Mouse (Mus musculus) gastrocnemius, adult 2 months (tissue): ENCODE results near the gene Npcd. TPM values are rescaled to one million over a fixed set of nuclear protein-coding genes. Genes with fewer than 3 reads are reported as not detected.
A peak's percentile ranks its signal among the peaks of the same experiment; 100 is the strongest.

ENCODE experiments used
- DNase-seq: peaks from one replicate; pipeline ENCODE4 v3.0.0; 2022
- H3K27ac ChIP-seq: fragments of 200-600 bp; 2 replicates; pipeline ENCODE4 v1.8.1; 2022; ENCODE audit warnings: mild to moderate bottlenecking
- H3K4me3 ChIP-seq: fragments of 200-600 bp; 2 replicates; pipeline ENCODE4 v1.8.1; 2022; ENCODE audit warnings: mild to moderate bottlenecking, moderate library complexity
- CTCF ChIP-seq: fragments of 200-600 bp; IDR thresholded peaks from 2 replicates; pipeline ENCODE4 v1.8.1; 2022; ENCODE audit warnings: antibody characterized with exemption, mild to moderate bottlenecking, moderate library complexity
- intact Hi-C: fragments of 180-260 bp; cut with DNase I; formaldehyde crosslinking; loops from one replicate; pipeline ENCODE4 v1.15.1; 2025
- total RNA-seq, 2 experiments: library from RNA; stranded (reverse); gene quantifications; 2 replicates each; pipeline ENCODE4 v1.2.3; 2021

Npcd gene
- total RNA-seq, 2 experiments from 2014 or later: 0.22 to 0.38 TPM

DNA sequence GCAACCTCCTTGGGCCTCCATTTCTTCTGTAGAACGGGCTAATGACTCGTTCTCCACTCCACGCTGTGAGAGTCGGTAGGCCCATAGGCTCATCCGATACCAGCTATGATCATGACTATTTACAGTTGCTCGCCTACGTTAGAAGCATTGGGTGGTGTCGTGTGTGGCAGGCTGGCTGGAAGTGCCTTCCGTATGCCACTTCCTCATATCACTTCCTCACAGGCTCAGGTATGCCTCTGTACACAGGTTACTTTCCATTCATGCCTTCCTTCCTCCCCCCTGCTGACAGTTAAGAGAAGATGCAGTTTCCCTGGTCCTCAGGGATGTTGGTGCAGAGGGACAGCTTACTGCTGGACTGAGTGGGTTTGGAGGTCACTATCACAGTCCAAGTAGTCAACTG, 41.0 kb downstream of the Npcd start:
- H3K4me3 ChIP-seq: no peak overlapping the region
- DNase-seq: no peak
- TF ChIP-seq CTCF: no peak
- intact Hi-C loops: no loop called here
- H3K27ac ChIP-seq: no peak overlapping the region

DNA sequence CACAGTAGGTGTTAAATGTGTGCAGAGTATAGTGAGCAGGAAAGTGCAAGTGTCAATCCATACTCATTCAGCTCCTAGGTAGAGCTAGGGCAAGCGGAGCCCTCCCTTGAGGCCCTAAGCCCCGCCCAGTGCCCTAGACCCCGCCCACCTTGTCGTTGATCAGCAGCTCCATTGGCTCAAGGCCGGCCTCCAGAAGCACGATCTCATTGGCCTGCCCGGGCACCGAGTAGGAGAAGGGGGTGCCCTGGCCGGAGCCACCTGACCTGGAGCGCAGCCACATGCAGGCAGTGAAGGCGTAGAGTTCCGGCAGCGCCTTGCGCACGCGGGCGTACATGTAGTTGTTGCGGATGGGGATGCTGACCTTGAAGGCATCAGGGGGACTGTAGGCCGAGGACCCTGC, 41.6 kb downstream of the Npcd start:
- no peak overlapping the region for H3K4me3 ChIP-seq
- intact Hi-C loops: no loop called here
- no peak for DNase-seq
- H3K27ac ChIP-seq: no peak overlapping the region
- TF ChIP-seq CTCF: no peak

DNA sequence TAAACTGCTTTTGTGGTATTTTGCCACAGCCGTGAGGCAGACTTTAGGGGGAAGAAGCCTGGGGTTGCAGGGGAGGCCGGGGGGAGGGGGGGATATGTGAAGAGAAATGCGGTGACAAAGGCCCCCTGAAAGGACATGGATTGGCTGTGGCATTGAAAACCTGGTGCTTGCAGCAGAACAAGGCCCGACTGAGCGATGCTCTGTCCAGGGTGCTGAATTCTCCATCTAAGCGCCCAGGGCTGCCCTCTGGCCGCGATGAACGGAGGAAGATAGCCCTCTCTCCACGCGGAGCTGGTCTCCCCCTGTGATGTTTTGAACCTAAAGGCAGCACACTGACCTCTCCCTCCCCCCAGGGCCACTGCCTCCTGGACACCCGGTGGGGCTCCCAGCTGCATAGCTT, 42.5 kb downstream of the Npcd start:
- Histone ChIP-seq H3K4me3 (no peak overlapping the region), H3K27ac (no peak overlapping the region)
- DNase-seq: peak; percentile 46
- intact Hi-C loops: no loop called here
- TF ChIP-seq CTCF: no peak; the same call in 1 of the 2 replicates

DNA sequence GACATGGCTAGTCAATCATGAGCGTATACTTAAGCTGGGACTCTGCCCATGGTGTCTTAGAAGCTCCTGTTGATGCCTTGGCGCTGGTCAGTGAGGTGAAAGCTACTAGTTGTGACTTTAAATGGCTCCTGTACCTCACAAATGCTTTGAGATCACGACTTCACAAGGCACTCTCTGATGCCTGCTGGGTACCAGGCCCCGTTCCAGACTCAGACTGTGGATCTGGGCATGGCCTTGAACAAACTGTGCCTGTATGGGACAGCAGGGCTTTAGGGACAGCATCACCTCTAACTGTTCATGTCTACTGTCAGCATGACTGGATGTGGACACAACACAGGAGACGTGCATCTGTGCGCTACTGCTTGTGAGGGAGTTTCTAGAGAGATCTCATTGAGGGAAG, 43.1 kb downstream of the Npcd start:
- no peak for DNase-seq
- Histone ChIP-seq H3K27ac (no peak overlapping the region), H3K4me3 (no peak overlapping the region)
- intact Hi-C loops: no loop called here
- no peak for TF ChIP-seq CTCF

DNA sequence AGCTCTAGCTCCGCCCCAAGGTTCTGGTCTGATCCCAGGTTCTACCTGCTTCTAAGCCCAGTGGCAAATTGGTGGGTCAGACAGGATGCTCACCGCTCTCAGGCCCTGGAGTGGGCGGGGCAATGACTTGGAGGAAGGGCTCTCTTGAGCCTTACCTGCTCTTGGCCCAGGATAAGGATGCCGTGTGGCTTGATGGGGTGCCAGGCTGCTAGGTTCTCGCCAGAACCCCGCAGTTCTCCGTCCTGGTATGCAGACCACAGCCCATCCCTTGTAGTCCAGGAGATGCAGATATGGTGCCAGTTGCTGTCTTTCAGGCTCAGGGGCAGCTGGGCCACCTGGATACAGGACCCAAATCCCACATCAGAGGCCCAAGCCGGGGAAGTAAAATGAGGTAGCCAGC, 43.9 kb downstream of the Npcd start:
- H3K27ac ChIP-seq: no peak overlapping the region
- DNase-seq: no peak
- intact Hi-C loops: no loop called here
- no peak overlapping the region for H3K4me3 ChIP-seq
- no peak for TF ChIP-seq CTCF

DNA sequence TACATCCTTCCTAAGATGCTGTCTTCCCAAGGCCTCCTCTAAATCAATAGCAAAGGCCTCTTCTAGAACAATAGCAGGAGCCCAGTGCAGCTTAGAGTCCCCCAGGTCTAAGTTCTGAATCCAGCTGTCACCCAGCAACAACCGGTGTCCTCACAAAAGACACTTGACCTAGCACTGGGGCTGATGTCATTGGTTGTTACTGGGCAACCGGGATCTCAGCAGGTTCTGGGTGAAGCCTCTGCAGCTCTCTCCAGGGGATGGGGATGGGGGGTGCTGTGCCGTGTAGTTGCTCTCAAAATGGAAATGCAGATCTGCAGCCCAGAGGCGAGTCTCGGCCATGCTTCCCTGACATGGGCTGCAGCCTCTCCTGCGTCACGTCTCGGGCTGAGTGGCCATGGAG, 46.2 kb downstream of the Npcd start:
- intact Hi-C loops: no loop called here
- no peak for DNase-seq
- TF ChIP-seq CTCF: no peak
- Histone ChIP-seq H3K27ac (no peak overlapping the region), H3K4me3 (no peak overlapping the region)

DNA sequence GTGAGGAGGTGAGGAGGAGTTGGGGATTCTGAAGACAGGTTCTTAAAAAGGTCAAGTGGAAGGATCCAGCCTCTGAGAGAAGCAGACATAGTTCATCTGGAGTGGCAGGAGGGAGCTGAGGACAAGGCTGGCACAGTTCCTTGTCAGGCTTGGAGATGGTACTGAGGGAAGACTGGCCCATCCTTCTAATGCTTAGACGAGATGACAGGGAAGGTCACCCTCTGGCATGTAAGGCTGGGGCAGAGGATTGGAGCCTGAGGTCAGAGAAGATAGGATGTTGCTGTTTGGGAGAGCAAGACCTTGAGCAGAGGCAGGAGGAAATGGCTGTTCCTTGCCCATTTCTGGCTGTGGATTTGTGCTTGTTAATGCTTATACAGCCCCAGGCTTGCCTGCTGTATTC, 49.0 kb downstream of the Npcd start:
- no peak for DNase-seq
- TF ChIP-seq CTCF: no peak
- intact Hi-C loops: no loop called here
- Histone ChIP-seq H3K27ac (no peak overlapping the region), H3K4me3 (no peak overlapping the region)

DNA sequence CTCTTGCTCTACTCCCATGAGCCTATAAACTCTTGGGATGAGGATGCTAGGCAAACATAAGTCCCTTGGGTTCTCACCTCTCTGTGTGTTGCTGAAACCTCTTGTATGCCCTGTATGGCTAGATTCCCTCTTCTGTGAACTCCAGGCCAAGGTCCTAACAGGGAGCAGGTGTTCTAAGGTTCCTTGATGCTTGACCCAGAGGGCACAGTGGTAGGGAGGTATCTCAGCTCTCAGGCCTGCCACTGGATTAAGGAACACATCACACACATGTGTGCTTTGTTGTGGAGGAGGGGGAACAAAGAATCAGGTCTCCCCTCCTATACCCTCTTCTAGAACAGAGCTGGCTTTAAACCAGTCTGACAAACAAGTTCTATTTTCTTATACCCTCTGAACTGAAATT, 56.3 kb downstream of the Npcd start, which contains the start of gene Dnal4:
Gene Dnal4, minus strand, starts transcription at position 101 of the 400 bp plus-strand sequence.
- no peak for TF ChIP-seq CTCF

DNA sequence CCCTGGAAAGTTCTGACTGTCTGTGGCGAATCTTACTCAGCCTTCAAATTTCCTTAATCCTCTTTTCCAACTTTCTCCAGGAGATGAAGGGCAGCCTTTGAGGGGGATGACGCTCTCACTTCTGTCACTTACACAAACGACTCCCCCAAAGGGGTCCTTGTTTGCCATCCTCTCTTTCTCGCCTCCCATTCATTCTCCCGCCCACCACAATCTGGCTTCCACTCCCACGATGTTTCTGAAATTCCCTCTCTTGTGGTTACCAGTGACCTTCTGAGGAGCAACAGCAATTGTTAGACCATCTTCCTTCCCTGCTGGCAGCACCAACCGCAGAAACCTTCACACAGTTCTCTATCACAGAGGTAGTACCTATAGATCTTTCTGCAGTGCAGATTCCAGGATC, 58.4 kb downstream of the Npcd start:
- Histone ChIP-seq H3K4me3 (no peak overlapping the region), H3K27ac (no peak overlapping the region)
- no peak for TF ChIP-seq CTCF
- intact Hi-C loops: no loop called here
- no peak for DNase-seq

More for the DNA sequence above, 56.3 kb downstream of the Npcd start, which contains the start of gene Dnal4:
- H3K4me3 ChIP-seq: no peak within 1 kb of the TSS
- DNase-seq: no peak
- intact Hi-C loops: no loop called here
- H3K27ac ChIP-seq: no peak within 1 kb of the TSS

DNA sequence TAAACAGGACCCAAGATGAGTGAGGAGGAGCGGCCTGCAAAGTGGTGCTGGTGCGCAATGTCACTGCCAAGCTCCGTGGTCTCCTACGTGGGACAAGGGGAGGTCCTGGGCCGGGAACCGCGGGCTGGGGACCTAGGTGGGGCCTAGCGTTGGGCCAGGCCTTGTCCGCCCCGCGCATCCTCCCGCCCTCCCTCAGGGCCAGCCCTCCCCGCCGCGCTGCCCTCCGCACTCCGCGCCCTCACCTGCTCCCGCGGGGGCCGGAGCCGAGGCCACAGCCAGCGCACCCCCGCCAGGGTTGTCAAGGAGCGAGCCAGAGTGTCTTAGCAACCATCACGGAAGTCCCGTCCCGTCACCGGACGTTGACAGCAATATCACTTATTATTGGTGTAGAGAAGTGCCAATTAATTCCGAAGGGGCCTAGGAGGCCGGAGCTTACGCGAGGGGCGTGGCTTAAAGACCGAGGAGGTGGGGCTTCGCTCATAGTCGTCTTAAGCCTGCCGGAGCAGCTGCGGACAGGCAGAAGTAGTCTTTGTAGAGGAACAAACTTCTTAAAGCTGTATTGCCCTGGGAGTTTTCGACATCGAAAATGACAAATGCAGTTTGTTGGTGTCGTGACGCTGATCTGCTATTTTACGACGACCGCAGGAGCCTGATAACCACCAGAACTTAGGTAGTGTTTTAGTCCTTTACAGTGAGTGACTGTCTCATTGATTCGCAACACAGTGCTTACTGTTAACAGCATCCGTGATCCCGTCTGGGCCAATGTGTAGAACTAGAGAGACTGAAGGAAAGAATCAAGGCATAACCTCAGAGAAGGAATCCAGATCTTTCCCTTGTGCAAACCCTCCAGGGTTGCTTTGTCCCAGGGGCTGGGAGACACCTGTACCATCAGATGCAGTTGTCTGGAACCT, 59.7 kb downstream of the Npcd start:
- intact Hi-C loops: no loop called here
- no peak for TF ChIP-seq CTCF
- Histone ChIP-seq H3K4me3 (peak overlapping the region; percentile 83), H3K27ac (peak overlapping the region; percentile 90)
- peak; percentile 97 for DNase-seq

DNA sequence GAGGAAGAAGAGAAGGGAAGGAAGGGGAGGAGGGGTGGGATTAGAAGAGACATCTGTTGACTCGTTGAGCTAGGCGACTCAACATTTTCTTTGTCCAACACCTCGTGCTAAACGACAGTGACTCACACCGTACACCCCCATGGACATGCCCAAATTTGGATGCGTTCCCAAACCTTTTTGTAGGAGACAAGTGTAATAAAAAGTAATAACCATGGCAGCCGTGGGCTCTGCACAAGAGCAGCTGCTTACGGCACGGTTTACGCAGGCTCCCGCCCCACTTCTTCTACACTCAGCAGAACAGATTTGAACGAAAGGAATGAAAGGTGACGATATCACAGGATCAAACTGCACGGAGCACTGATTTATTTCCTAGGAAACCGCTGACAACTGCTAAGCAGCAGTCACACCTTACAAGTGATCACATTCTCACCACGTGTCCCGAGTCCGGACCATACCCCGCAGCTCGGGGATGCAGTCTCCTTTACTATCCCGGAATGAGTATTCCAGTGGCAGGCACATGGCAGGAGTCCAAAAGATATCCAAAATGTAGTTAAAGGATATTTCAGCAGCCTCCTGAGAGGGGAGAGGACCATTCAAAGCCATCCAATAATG, 63.3 kb downstream of the Npcd start:
- TF ChIP-seq CTCF: no peak
- intact Hi-C loops: no loop called here
- no peak overlapping the region for H3K27ac ChIP-seq
- H3K4me3 ChIP-seq: no peak overlapping the region
- no peak for DNase-seq

DNA sequence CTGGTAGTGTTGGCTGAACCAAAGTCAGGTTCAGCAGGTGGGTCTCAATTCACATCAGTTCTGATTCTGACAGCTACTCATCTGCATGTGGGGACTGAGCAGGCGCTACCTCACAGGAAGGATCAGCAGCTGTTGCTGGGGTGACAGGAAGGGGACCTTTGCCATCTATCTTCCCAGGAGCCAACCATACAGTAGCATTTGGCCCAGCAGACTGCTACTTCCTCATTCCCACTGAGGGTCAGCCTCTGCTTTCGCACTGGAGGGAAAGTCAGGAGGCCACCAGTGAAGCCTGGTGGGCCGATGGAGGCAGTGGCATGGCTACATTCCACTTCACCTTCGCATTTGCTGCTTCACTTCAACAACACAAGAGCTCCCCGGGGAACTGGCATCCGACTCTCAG, 65.7 kb downstream of the Npcd start:
- Histone ChIP-seq H3K4me3 (no peak overlapping the region), H3K27ac (no peak overlapping the region)
- intact Hi-C loops: no loop called here
- no peak for DNase-seq
- no peak for TF ChIP-seq CTCF

DNA sequence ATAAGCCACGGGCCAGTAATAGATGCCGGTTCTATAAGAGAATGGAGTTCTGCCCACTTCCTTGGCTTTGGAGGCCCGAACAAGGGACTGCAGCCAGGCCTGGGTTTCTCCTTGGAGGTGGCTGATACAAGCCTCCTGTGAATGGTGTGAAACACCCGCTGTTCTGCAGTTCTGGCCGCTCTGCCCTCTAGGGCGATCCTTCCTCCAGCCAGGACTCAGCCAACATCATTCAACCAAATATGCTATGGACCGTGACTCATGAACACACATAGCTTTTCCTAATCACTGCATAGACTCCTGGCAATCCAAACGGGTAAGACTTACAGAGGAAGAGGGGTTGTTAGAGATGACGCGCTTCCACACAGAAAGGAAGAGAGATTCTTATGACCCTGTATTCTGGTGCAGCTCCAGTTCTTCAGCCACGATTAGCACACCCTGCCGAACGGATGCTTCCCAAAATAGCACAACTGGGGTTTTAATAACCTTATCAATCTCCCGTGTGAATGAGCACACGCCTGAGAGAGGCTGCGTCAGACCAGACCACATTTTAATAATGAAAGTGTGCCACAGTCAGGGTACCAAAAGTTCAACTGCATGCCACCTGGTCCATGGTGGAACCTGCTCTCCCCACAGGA, 66.6 kb downstream of the Npcd start:
- DNase-seq: no peak
- no peak for TF ChIP-seq CTCF
- no peak overlapping the region for H3K27ac ChIP-seq
- intact Hi-C loops: no loop called here
- no peak overlapping the region for H3K4me3 ChIP-seq
